Mouse (Mus musculus) liver (tissue): ENCODE data around the gene Tet2.
"Not testable (repeated sequence)": the region's sequence is repeated elsewhere in the genome, so short reads cannot be mapped to it uniquely, and the experiment has no call there.

Experiments used
- DNase-seq: peaks from one replicate; pipeline ENCODE4 v3.0.0-alpha.2; 2020; ENCODE audit warnings: mixed read lengths

The Tet2 gene

DNA sequence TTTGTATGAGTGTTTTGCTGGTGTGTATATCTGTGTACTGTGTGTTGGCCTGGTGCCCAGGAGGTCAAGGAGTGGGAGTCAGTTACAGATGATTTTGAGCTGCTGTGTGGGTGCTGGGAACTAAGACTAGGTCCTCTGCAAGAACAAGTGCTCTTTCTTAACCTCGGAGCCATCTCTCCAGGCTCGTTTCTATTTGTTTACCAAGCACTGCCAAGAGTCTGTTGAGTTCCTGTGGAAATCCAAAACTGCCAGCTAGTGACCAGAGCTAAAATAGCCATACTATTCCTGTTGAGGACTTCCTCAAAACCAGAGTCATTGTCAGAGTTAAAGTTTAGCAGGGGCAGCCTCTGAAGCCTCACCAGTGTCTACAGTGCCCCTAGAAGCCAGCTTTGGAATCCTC, 1.9 kb upstream of the Tet2 start:
- DNase-seq, result no peak

DNA sequence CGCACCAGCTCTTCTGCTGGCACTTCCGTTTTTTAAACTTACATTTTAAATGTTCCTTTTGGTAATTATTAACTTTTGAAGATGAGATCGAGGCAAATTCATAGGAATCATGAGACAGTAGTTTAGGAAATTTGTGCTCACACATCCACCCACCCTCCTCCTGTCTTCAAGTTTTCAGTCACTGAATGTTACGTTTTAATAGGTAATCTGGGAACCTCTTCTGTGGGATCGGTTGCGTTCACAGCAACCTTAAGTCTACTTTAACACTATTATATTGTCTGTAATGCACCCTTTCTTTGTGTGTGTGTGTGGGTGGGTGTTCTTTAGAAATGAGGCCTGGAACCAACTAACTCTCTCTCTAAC, 346 bp upstream of the Tet2 start:
- no peak for DNase-seq

DNA sequence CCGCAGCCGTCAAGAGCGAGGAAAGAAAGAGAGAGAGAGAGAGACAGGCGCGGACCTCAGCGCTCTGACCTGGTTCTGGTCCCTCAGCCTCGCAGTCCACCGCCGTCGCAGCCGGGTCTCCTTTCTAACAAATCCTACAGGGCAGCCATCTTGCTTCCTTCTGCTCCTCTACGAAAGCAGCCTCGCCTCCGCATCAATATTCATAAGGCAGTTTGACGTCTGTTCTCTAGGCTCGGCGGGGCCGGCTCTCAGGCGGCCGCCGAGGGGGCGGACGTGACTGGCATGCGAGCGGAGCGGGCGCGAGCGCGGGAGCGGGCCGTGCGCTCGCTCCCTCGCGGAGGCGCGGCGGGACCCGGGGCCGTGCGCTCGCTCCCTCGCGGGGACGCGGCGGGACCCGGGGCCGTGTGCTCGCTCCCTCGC, 798 bp downstream of the Tet2 start:
- peak; percentile 82 for DNase-seq

DNA sequence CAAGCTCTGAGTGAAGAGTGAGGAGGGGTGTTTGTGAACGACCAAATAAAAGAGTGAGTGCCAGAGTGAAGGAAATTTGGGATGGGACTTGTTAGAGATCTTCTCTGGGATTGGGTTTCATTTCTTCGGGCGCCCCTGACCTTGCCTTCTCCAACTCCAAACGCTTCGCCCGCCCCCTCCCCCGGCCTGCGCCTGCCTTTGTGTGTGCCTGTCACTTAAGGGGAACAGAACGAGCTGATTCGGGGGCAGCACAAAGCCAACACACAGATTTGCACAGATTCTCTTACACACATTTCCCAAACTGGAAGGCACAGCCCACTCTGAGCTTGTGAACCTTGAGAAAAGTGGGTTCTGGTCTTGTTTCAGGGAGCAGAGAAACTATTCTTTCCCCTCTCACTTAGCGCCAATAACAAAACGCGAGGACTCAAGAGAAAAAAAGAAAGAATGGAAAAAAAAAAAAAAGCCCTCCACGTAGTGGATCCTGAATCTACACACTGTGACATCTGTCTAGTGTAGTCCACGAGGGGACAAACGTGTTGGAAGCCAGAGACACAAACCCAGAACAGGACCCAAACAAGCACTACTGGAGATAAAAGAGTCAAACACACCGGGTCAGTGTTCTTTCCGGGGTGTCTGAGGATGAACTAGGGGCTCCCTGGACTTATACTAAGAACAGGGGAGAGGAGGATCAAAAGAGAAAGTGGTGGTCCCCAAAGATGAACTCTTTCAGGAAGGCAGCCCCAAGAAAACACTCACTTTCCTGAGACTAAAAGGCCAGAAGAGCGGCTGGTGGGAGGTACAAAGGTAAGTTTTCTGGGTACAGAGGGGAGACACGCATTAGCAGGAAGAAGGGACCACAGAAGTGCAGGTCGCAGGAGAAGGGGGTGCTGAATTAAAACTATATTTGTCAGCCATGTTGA, 1.6 kb downstream of the Tet2 start:
- peak; percentile 44 for DNase-seq

DNA sequence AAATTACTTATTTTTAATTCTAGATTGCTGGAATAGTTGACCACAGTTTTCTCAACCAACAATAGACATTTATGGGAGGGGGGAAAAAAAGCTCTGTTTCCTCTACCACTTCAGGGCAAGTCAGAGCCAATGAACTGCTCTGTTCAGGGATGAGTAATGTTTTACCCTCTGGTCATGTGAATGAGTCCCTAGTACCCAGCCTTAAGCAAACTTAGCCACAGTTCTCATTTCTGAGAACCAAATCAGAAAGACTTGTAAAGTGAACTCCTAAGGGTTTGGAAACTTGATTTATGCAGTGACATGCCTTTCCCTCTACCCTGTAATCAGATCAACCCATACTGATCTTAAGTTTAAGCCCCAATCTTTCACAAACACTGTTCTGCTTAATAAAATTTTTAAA, 2.9 kb downstream of the Tet2 start:
- no peak for DNase-seq

DNA sequence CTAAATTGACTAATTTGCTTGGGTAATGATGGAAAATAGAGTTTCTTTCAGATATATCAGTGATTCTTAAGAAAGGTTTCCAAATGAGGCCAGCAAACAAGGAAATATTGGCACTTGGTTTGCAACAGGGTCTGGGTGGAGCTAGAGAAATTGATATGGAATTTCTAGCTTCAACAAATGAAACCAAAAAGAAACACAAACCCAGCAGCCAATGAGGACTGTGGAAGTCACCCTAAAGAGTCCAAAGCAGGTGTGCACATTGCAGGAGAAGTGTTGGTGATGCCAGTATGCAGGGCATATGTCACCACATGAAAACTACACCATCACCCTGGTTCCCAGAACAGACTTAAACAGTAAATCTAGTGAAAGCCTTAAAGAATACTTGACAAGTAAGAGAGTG, 3.9 kb downstream of the Tet2 start:
- no peak for DNase-seq

DNA sequence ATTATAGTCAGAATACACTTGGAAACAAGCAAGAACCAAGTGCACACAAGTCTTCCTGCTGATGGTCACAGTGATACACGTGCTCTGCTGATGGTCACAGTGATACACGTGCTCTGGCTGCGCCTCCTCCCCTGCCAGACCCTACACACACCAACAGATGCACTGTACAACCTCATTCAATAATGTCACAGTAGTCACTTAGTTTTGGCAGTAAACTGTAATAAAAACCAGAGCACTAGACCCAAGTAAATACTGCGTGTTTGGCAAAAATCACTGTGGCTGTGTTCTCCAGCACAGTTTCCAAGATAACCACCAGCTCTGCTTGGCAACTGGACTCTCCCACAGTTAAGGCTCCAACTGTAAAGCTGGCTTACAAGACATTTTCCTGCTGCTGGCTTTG, 4.9 kb downstream of the Tet2 start:
- DNase-seq, result no peak

DNA sequence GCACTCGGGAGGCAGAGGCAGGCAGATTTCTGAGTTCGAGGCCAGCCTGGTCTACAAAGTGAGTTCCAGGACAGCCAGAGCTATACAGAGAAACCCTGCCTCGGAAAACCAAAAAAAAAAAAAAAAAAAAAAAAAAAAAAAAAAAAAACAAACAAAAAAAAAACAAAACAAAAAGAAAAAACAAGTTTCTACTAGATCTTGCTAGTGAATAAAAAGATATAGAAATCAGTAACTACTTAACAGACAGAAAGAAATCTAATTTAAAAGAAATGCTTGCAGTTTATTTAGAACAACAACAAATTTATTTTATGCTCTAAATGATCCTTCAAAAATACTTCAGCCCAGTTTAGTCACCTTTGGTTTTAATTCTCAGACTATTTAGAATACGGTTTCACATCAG, 6.4 kb downstream of the Tet2 start:
- DNase-seq, result not testable (repeated sequence)

DNA sequence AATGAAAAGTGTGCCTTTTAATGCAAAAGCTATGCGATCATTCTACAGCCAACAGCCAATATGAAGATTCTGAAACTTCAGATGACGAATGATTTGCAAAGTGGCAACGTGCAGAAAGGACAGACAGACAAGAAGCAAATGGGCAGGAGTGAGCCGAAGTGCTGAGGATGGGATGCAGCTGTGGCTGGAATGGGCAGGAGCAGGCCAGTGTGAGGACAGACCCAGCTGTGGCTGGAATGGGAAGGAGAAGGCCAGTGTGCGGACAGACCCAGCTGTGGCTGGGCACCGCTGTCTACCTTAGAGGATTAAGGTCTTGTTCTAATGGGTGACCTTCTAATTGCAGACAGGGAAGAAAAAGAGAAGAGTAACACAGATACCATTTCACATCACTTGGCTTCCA, 9.3 kb downstream of the Tet2 start:
- DNase-seq, result no peak

DNA sequence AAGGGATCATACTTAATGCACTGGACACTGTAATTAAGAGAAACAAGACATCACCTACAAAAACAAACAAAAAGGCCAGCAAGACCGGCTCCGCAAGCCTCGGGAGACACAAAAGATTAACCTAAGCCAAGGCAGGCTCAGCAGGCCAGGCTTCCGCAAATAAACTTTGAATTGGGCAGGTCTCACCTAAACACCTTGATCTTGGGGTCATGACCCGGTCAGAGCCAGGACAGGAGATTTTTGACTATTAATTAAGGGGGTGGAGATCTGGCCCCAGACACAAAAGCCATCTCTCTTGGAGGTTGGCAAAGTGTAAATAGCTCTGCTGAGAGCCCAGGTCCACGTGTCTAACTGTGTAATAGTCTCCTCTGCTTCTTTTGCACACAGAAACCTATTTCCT, 10.9 kb downstream of the Tet2 start:
- DNase-seq, result no peak

DNA sequence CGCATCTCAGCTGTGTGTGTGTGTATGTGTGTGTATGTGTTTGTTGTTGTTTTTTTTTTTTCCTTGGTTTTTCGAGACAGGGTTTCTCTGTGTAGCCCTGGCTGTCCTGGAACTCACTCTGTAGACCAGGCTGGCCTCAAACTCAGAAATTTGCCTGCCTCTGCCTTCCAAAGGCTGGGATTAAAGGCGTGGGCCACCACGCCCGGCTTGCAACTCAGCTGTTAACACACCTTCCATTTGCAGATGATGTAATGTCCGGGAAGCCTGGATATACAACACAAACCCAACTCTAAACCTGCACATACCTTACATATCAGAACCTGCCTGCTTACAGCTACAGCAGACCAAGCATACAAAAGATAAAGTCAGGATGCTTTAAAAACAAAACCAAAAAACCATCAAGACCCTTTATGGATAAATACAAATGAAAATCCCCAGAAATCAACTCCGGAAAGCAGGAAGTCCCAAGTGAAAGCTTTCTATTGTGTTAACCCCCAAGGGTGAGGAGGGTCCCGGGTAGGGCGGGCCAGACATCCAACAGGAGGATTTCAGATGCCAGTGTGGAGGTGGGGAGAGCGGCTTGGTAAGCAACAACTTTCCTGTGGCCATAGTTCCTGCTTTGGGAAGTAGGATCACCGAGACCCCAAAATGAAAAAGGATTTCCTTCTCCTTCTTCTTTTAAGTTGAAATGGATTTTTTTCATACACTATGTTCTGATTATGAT, 11.5 kb downstream of the Tet2 start:
- no peak for DNase-seq

DNA sequence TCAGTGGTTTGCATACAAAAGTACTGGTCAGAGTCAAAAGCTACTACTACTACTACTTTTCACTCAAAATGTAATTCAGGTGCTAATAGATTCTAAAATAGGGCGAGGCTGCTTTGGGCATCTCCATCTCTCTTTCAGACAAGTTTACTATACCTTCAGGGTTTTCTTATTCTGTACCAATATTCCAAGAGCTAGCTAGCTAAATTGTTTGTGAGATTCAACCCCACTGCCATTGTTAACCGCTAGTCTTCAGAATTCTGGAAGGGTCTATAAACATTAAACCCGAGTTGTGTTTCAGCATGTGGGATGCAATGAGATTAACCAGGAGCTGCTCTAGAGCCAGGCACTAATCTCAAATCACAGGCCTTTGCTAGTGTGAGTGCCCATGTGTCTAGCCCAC, 12.1 kb downstream of the Tet2 start:
- DNase-seq, result no peak

DNA sequence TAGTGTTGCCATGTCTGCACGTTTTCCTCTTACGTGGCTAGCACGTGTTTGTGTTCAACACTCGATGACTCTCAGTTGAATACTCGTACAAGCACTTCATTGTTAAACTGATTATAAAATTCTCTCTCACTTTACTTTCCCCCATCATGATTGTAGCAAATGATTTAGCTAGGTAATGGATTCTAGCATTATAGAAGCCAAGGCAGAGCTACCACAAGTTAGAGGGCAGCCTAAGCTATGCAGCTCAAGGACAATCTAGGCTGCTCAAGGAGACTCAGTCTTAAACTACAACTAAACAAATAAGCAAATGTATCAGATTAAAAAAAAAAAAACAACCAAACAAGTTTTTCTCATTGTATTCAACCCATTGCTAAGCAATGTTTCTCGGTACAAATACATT, 12.7 kb downstream of the Tet2 start:
- DNase-seq, result no peak

DNA sequence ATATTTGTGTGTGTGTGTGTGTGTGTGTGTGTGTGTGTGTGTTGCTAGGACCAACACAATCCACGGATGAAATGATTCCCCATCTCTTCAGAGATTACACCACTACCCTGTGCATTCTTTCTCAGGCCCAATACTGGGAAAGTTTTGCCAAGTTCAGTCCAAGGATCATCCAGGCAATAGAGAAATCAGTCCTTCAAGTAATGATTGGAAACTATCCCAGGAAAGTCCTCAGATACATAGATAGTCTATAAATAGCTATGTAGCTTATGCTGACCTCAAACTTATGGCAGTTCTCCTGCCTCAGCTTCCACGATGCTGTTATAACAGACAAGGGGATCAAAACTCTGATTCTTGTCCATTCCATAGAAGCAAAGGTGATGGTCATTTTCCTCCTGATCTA, 13.8 kb downstream of the Tet2 start:
- DNase-seq, result no peak

DNA sequence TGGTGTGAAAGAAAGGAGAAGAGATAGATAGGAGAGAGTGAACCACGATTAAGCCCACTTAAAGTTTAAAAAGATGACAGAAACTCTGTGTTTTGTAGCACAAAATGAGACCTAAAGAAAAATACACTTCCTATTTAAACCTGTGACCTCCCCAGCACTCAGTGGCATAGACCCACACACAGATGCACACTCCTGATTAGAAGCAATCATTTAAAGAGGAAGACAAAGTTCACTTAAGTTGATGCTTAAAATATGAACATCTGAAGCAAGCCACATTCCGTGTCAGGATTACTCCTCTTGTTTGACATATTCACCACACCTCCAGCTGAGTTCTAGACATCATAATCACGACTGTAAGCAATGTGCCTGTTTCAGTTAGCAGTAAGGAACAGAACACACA, 14.3 kb downstream of the Tet2 start:
- no peak for DNase-seq

DNA sequence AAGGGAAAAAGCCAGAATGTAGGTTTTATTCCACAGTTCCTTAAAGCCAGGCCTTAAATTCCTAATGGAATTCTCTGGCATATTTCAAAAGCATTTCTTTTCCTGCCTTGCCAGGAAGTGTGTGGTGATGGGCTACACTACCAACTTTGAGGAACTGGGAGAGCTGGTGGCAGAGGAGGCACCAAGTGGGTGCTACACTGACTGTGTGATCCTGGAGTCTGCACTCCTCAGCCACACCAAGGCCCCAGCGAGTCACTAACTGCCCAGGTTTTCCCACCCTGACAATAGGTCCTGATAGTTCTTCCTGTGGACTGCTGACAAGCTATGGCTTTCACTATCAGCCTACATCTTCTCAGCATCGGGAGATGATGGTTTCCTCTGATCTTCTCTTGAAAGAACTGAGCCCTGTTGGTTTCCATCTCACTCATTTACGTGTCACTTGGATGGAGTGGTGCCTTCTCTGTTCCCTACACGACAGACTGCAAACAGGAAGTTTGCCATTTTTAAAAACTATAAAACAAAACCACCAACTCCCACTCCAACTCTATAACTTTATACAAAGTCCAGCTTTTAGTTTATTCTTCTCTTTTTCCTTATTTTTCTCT, 18.7 kb downstream of the Tet2 start:
- no peak for DNase-seq

DNA sequence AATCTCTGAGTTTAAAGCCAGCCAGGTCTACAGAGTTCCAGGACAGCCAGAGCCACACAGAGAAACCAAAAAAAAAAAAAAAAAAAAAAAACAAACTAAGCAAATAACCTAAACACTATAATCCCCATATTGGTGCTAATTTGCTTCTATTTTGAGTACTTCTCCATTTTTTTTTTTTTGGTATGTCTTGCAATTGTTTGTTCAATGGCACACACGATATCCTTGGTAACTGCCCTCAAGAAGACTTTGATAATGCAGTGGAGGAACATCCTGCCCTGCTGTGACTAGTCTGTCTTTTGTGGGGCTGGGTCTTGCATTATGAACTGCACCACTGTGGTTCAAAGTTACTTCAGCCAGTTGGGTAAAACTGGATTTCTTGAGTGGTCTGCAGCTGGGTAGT, 19.4 kb downstream of the Tet2 start:
- no peak for DNase-seq

DNA sequence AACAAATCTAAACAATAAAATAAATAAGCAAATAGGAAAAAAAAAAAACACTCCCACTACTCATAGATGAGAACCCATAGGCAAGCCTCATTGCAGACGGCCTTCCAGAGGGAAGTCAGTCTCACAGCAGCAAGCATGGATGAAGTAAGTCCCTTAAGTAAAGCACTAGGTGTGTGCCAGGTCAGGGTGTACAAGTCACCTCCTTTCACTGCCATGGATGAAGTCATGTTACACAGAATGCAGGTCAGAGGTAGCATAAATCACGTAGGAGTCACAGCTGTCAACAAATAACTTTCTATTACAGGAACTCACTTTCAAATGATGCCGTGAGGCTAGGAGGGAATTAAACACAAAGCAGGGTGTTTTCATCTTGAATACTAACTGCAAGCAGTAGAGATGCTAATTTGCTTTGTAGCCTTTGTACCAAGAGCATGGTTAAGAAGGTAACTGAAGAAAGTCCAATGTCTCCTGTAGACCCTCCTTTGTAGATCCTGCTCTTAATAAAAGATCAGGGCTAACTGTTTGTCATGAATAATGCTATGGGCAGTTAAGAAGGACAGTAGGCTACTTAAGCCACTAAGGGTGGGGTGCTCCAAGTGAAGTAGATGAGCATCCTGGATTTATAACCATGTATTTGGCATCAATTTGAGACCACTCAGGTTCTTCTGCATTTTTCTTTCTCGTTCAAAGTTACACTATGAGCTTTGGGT, 20.4 kb downstream of the Tet2 start:
- DNase-seq, result no peak

DNA sequence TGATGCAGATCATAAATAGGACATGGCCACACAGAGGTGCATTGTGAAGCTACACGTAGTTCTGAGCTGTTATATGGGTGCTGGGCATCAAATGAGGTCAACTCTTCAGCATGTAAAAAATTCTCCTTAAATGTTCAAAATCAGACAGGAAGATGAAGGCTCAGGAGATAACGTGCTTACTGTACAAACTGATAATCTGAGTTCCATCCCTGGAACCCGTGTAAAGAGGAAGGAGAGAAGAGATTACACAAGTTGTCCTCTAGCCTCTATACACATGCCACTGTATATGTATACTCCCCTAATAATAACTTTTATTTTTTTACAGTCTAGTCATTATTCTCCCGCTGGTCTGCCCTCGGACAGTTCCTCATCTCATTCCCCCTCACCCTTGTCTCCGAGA, 21.7 kb downstream of the Tet2 start:
- DNase-seq, result no peak

DNA sequence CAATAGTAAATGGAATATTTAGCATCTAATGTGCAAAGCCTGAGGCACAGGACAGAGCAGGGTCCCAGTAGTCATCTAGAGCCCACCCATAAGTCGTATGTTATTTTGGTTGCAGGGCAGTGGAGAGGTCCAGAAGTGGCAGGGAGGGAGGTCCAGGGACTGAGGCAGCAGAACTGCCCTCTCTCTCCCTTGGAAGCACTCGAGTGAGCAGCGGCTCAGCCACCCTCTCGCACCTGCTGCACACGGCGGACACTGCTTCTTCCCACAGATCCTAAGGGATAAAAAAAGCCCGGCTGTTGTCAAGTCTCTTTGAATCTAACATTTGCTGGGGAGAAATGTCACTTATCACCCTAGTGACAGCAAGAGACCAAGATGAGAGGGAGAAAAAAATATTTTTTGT, 22.6 kb downstream of the Tet2 start:
- no peak for DNase-seq

DNA sequence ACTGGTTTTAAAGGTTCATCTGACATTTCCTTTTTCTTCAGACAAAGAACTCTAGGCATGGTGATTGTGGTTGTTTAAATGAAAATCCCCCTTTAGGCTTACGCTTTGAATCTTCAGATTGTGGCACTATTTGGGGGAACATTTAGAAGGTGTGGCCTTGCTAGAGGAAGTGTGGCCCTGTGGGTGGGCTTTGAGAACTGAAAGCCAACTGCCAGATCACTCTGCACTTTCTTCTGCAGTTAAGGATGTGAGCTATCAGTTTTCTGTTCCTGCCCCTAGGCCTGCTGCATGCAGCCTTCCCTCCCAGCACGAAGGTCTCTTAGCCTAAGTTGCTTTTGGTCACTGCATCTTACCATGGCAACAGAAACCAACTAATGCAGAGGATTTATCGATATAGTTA, 26.1 kb downstream of the Tet2 start:
- no peak for DNase-seq

DNA sequence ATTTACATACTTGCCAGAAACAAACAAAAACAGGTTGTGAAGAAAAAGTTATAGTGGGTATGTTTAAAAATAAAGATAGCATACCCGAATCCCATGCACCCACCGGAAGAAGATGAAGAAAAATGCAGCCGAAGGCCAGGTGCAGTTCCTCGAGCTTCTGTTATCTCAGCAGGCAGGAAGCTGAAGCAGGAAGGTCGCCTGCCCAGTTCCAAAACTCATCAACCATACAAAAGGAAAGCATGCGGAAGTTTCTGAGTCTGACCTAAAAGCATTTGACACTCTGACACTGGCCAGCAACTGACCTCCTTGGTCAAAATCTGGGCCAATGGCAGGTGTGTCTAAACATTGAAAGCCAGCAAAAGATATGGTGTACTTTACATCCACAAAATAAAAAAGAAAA, 26.8 kb downstream of the Tet2 start:
- DNase-seq, result no peak

DNA sequence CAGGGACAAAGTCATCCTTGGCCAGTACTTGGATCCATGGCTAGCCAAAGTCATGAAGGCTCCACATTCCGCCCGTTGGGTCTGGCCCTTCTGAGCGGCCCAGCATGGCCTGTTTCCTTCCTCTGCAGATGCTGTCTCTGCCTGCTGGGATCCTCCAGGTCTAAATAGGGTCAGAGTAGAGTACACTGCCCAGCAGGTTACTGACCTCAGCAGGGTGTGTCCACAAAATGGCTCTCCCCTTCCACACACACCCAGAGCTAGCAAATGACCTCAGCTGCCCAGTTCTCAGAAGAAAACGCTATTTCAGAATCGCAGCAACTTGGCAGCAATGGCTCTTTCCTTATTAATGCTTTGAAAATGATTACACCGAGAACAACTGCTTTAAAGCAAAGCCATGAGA, 27.5 kb downstream of the Tet2 start:
- DNase-seq, result no peak

DNA sequence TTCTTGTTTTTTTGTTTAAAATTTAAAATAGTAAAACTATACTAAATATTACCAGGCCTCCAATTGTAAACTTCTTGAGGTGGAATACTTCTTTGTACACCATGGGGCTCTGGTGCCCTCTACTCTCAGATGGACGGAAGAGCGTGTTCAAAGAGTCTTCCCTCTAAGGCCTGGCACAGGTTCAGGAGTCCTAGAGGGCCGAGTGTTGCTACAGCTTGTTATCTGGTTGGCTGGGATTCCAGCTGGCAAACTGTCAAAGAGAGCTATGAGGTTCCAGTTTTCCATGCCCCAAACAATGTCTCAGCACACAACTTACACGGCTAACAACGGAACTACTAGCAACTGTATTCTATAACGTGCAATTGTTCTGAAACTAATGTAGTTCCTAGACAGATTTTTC, 28.8 kb downstream of the Tet2 start:
- DNase-seq, result no peak
